Mouse (Mus musculus): ENCODE data around the gene Bag3. TPM values are rescaled to one million over a fixed set of nuclear protein-coding genes. Genes with fewer than 3 reads are reported as not detected.

Bag3 gene
- polyA plus RNA-seq (2017; shearing (Covaris generic)), result 9.1 TPM

GRCm38 (mm10) chr7:128523349-128523961 is at the start of gene Bag3:
Gene Bag3, plus strand, starts transcription at chr7:128523616.

Other genes starting within 250 kb of the Bag3 start
- 9.5 TPM for gene BC017158, start 225.4 kb upstream of the Bag3 start, polyA plus RNA-seq (2017; shearing (Covaris generic))
- 372 TPM for gene Rgs10, start 104.9 kb upstream of the Bag3 start, polyA plus RNA-seq (2017; shearing (Covaris generic))
- gene Tial1, start 61.9 kb upstream of the Bag3 start, polyA plus RNA-seq (2017; shearing (Covaris generic)), result 57.6 TPM
- 48.7 TPM for gene Inpp5f, start 87.7 kb downstream of the Bag3 start, polyA plus RNA-seq (2017; shearing (Covaris generic))
- 13.9 TPM for gene Mcmbp, start 216.9 kb downstream of the Bag3 start, polyA plus RNA-seq (2017; shearing (Covaris generic))
- 75.9 TPM for gene Sec23ip, start 221.3 kb downstream of the Bag3 start, polyA plus RNA-seq (2017; shearing (Covaris generic))